Mouse (Mus musculus): ENCODE results near the gene Tac4. TPM values are rescaled to one million over a fixed set of nuclear protein-coding genes. Genes with fewer than 3 reads are reported as not detected.

The Tac4 gene
- total RNA-seq, 1 experiment from 2014 or later, result not detected

DNA sequence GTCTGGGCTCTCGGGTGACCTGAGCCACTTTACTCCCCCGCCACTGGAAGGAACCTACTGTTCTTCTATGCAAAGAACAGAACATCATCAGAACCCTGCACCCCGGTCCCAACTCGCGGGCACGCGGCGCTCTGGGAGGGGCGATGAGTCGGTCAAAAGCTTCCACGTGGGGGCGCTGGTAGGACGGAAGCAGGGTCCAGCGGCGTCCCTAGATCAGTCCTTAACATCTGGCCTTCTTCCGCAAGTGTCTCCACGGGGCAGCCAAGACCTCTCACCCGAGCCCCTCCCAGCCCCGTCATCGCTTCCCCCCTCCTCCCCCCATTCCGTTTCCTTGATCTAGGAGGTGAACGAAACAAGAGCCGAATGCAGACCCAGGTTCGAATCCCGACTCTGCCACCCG is 2.8 kb upstream of the Tac4 start:
- ATAC-seq (replicated peaks; ENCODE audit: low read depth, poor library complexity, severe bottlenecking), result peak; percentile 51

DNA sequence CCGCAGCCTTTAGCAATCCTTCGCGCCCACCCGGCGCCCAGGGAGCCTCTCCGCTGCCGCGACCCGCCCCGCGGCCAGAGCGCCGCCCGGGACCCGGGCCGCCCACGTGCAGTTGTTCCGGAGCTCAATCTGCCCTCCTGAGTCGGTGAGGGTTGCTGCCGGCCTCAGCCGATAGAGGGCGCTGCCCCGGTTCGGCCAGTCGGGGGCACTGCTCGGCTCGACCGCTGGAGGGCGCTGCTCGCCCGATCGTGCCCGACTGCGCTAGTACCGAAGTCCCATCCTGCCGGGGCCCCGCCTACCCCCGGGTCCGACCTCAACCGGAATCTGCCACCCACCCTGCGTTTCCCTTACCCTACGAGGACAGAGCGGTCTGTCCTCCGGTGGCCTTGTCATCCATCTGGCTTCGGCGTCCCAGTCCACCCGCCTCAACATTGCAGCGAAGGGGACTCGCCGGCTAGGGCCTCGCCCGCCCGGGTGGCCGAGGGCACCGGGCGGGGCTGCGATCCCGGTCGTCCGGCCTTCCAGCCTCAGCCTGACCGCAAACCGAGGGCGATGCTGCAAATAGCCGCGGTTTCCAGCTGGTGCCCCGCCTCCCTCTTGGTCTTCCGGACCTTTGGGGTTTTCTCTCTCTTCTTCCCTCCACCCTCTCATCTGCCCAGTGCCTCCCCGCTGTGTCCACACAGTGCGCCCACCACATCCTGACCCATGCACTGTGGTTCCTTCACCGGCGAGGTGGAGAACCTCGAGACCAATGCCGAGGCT is 2.1 kb upstream of the Tac4 start:
- ATAC-seq (replicated peaks; ENCODE audit: low read depth, poor library complexity, severe bottlenecking), result peak; percentile 65

DNA sequence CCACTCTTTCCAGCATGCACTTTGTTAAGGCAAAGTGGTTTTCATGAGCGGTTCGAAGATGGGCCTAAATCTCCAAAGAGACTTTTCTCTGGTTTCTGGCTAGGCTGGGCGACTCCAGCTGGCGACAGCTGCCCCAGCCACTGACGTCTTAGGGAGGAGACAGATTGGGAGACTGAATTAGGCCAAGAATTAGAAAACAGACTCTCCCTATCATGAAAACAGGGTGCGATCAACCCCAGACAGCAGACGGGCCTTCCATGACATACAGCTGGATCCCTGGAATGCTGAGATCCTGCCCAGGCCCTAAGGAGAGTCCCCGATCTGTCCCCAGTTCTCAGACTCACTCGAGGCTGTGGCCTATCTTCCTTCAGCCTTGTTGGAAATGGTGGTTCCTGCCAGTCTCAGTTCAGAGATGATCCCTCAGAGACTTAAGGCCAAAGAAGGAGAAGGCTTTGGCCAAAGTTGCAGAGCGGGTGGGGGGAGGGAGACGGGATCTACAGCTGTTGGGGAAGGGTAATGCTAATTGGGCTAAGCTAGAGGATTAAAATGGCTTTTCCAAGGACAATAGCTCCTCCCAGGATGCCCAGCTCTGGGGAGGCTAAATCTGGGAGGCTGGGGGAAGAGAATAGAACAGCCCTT is 2.6 kb downstream of the Tac4 start:
- ATAC-seq (replicated peaks; ENCODE audit: low read depth, poor library complexity, severe bottlenecking), result no peak

DNA sequence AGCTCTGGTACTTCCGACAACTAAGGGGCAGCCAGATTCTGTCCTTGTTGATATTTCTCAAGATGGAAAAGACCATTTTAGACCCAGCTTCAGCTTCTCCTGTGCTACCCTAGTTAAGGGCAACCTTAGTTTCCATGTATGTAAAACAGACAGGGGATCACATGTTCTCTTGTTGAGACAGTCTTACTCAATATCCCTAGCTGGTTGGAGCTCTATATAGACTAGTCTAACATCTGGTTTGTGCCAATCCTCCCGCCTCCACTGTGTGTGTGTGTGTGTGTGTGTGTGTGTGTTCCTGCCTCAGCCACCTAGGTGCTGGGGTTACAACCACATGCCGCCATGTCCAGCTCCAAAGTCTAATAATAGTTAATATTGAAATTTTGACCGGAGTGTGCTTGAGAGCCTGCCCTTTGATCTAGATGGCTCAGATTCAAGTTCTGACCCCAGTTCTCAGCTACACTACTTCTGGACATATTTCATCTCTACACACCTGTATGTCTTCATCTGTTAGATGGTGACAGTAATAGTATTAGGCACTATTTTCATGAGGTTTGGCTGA is 3.2 kb downstream of the Tac4 start:
- no peak for ATAC-seq (replicated peaks; ENCODE audit: low read depth, poor library complexity, severe bottlenecking)

DNA sequence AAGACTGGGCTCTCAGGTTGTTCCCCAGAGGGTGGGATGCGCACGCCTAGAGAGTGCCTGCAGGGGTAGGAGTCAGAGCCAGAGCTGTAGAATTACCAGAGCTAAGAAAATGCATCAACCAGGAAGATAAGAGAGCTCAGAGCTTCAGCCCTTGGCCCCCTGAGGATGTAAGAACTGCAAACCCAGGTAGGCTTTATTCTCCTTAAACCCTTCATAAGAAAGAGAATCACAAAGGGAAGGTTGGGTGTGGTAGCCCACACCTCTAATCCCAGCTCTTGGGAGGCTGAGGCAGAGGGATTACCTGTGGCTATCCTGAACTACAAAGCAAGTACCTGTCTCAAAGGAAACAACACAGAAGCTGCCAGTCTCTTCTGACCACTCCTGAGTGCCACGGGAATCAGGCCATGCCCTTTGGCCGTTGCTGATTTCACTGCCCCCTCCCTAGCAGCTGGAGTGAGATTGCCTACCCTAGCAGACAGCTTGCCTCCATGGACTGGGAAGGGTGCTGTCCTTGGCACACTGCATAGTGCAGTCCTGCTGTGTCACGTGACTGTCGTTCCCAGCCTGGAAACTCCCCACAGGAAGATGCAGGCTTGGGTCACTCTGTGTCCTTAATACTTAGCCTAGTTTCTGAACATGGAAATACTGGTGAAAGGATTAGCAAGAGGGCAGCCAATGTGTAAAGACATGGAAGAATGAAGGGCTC is 5.4 kb downstream of the Tac4 start:
- no peak for ATAC-seq (replicated peaks; ENCODE audit: low read depth, poor library complexity, severe bottlenecking)

DNA sequence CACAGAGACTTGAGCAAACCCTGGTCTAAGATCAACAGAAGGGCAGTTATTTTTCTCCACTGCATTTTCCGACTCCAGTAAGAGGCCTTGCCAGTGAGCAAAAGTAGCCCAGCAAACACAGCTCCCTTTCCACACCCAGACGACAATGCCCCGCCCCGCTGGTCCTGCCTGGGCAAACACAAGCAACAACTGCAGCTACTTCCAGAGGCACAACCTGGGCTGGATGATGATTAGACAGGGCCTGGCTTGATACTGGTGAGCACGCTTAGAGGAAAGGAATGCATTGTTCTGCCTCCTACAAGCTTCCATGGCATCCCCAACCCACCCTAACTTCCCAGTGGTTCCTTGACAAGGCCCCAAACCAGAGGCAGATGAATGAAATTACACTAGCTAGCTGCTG is 12.3 kb downstream of the Tac4 start:
- ATAC-seq (replicated peaks; ENCODE audit: low read depth, poor library complexity, severe bottlenecking), result no peak

DNA sequence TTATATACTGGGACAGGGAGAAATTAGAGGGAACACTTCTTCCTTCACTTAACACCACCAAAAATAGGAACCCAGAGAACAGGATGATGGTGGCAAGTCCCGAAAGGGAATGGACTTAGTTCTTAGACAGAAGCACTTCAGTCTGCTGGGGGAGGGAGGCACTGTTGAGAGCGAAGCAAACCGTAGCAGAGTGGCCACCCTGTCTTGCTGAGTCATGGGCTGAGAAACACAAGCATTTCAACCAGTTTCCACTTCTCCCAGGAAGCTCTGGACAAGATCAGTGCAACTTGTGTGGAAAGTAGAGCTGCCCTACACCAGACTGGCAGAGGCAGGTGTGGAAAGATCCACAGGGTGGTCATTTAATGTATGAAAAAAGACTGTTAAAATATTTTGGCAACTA is 13.3 kb downstream of the Tac4 start:
- ATAC-seq (replicated peaks; ENCODE audit: low read depth, poor library complexity, severe bottlenecking), result 0 out of 2 replicates have a peak, but pooled peaks have one; percentile 29

DNA sequence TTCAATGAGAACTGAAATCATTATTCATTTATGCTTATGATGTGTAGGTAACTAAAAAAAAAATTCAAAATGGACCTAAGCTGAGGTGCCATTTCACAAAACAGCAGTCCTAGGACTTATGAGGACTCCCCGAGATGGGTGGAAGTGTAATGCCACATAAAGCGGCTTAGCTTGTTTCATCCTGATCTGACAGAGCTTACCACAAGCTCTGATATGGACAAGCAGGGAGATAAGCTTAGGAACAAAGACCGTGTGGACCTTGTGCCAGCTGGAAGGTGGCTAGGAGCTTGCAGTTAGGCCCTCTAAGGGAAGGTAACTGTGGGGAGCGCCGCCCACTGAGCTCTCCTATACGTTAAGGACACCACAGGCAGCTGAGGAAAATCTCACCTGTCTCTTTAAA is 14.7 kb downstream of the Tac4 start:
- ATAC-seq (replicated peaks; ENCODE audit: low read depth, poor library complexity, severe bottlenecking), result no peak

DNA sequence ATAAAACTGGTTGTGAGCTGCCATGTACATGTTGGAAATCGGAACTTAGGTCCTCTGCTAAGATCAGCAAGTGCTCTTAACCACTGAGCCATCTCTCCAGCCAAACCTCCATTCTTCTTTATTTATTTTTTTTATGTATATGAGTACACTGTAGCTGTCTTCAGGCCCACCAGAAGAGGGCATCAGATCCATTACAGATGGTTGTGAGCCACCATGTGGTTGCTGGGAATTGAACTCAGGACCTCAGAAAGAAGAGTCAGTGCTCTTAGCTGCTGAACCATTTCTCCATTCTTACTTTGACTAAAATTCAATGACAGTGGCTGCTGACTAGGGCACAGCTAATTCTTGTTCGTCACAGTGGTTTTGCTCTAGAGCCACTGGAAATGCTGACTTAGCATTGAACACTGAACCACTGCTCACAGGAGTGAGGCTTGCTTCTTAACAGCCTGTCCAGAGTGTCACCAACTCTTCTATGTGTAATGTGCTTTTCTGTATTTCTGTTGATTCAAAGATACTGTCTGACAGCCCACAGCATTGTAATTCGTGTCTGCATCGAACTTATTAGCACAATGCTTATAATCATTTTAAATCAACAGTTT is 17.8 kb downstream of the Tac4 start:
- ATAC-seq (replicated peaks; ENCODE audit: low read depth, poor library complexity, severe bottlenecking), result no peak

DNA sequence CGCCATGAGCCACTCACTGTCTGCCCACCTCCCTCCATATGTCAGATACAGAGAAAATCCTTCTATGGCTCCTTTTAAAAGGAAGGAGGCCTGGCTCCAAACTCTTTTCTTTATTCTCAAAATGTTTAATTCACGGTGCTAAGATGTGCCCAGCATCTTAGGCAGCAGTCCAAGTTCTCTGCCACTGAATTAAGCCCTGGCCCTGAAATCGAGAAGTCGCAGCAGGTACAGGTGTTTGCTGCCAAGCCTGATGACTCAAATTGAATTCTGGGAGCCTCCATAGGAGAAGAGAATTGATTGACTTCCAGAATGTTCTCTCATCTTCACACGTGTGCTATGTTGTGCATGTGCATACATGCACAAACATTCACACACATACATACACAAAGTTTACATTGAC is 21.0 kb downstream of the Tac4 start:
- no peak for ATAC-seq (replicated peaks; ENCODE audit: low read depth, poor library complexity, severe bottlenecking)

DNA sequence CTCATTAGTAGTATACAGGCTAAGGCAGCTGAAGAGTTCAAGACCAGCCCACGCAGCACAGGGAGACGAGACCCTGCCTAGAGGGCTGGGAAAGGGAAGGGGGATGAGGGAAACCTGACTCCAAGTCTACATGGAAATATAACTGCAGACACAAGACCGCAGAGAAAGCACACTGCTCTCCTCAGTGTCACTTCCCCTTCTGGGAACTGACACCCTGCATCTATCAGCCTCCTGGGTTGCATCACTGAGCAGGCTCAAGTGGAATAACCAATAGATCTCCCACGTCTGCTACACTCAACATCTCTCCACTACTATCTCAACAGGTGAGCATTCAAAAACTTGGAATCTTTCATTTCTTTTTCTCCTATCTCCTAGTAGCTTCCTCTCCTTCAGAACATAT is 30.7 kb downstream of the Tac4 start:
- peak; percentile 85 for ATAC-seq (replicated peaks; ENCODE audit: low read depth, poor library complexity, severe bottlenecking)

DNA sequence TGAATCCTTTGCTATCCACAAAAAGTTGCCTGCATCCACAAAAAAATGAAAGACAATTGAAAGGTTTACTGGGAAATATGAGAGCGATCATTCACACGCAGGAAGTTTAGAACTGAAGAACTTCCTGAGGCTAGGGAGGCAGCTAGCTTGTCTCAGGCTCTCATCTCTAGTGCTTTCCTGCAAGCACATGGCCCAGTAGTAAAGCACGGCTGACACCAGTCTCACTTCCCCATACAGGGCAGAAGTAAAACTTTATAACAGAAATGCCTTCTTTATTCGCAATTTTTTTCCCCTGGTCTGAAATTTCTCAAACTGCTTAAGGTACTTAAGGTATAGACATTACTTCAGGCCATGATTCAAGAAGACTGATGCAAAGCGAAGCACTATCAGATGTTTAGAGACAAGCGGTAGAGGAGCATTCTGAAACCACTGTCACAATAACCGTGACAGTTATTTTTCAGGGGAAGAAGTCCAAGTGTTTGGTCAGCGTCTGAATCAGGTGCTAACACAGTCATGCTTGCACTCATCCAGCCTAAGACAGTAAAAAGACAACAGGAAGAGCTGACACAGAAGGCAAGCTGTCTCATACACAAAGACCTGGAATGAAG is 31.8 kb downstream of the Tac4 start:
- ATAC-seq (replicated peaks; ENCODE audit: low read depth, poor library complexity, severe bottlenecking), result peak; percentile 79

DNA sequence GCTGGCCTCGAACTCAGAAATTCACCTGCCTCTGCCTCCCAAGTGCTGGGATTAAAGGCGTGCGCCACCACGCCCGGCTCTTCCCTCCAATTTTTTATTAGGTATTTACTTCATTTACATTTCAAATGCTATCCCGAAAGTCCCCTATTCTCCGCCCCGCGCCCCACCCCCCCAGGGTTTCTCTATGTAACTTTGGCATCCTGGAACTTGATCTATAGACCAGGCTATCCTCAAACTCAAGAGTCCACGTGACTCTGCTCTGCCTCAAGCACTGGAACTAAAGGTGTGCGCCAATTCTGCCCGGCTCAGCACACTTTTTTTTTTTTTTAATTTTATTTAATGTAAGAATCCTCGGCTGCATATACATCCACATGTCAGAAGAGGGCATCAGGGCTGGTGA is 34.4 kb downstream of the Tac4 start:
- no peak for ATAC-seq (replicated peaks; ENCODE audit: low read depth, poor library complexity, severe bottlenecking)

DNA sequence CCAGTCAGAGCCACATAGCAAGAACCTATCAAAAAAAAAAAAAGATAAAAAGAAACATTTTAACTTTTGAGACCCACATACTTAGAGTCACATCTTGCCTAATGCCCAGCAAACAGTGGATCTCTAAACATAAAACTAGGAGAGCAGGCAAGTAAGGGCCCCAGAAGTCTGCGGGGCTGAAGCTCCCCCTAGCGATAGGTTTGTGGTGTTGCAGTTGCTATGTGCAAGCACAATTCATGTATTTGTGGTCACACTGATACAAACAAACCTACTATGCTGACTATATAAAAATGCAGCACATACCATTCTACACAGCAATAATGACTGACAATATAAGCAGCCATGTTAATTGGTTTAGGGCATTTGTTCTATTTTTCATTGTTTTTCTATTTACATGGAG is 36.8 kb downstream of the Tac4 start:
- ATAC-seq (replicated peaks; ENCODE audit: low read depth, poor library complexity, severe bottlenecking), result peak; percentile 95

DNA sequence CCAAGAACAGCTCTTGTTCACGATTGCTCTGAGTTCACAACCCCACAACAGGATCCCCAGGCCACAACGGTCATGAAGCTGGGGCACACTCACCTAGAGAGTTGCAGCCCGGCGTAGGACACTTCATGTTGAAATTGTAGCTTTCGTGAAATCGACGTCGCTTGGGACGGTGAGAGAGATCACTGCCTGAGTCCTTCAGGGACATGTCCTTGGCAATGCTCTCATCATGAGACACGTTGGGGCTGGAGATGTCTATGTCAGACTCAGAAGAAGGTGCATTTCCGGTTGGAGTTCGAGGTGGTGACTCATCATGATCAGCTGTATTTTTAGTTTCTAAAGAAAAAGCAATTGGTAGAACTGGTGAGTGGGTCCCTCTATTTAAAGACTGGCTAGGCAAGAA is 38.6 kb downstream of the Tac4 start:
- no peak for ATAC-seq (replicated peaks; ENCODE audit: low read depth, poor library complexity, severe bottlenecking)

DNA sequence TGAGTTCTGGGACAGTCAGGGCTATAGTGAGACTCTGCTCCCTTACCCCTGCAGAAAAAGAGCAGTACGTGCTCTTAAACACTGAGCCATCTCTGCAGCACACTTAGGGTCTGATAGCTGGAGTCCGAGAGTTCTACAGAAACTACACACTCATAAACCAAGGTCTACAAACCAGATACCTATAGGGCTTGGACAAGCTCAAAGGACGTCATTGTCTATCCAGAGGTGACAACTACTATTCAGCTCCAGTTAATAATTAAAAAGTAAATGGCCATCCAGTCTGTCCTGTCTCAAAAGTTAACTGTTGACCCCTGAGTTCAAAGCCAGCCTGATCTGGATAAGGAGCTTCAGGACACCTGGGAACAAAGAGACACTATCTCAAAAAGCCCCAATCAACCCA is 40.4 kb downstream of the Tac4 start:
- no peak for ATAC-seq (replicated peaks; ENCODE audit: low read depth, poor library complexity, severe bottlenecking)

DNA sequence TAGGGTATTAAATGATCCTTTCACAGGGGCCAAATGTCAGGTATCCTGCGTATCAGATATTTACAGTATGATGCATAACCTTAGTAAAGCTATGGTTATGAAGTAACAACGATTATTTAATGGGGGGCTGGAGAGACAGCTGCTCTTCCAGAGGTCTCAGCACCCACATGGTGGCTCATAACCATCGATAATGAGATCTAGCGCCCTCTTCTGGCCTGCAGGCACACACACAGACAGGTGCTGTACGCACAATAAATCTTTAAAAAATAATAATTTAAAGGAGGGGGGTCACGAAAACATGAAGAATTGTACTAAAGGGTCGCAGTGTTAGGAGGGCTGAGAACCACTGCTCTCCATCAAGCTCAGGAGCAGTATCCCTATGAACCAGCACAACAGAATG is 44.3 kb downstream of the Tac4 start:
- no peak for ATAC-seq (replicated peaks; ENCODE audit: low read depth, poor library complexity, severe bottlenecking)

DNA sequence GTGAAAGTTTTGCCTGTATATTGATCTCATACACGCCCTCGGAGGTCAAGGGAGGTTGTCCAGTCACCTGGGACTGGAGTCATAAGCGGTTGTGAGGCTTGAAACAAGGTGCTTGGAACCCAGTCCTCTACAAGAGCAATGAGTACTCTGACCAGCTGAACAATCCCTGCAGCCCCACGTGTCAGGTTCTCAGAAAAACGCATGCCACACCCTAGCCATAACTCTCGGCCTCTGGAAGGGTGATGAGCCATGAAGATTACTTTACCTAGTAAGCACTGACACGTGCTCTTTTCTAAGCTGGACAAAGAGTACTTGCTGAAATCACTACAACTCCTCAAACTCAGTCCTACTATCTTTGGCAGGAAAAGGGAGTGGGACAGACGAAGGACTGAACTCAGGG is 46.2 kb downstream of the Tac4 start:
- no peak for ATAC-seq (replicated peaks; ENCODE audit: low read depth, poor library complexity, severe bottlenecking)

DNA sequence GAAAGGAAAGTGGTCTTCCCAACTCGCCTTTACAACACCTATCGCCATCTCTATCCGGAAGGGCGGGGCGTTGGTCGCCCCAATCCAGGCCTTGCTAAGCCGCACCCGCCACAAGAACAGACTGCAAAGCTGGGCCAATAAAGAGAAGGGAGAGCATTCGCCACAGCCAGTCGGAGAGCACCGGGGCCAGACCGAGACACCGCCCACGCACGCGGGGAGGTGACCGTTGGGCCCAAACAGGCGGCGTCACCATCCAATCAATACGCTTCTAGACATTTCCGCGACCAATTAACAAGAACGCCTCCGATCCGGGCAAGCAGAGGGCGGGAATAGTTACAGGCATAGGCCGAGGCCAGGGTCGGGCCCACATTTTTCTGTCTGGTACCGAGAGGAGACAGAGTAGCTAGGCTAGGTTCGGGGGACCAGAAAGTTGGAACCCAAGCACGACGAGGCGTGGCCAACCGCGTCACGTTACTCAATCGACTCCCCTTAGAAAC is 48.2 kb downstream of the Tac4 start:
- ATAC-seq (replicated peaks; ENCODE audit: low read depth, poor library complexity, severe bottlenecking), result peak; percentile 88

DNA sequence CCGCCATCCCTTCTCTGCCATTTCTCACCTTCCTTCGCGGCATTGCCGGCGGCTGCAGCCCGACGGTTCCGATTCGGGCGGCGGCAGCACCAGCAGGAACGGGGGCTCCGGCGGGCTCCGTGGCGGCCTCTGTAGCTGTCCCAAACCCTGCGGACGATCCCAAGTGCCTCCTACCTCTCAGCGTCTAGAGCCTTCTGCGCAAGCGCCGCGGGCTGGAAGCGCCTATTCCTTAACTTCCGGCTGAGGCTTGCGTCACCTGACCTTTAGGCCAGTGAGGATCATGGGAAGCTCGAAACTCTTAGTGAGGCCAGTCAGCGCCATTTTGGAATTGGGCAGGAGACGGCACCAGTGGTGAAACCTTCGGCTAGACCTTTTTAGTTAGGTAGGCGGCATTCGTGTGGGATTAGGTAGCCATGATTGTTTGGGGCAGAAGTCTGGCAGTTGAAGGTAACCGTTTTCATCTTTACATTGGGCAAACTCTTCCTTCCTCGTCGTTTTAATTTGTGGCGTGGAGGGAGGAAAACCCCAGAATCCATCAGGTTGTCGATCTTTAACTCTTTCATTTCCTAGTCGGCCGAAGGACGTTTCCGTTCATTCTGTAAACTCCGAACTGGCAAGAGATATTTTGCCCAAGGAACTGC is 48.8 kb downstream of the Tac4 start, which contains the start of gene Kat7:
Gene Kat7 (minus strand): TSS at position 240 of the 641 bp plus-strand sequence.
- ATAC-seq (replicated peaks; ENCODE audit: low read depth, poor library complexity, severe bottlenecking), result peak; percentile 84

All from common myeloid progenitor, adult 5-6 weeks (primary cell).